Mouse (Mus musculus): ENCODE measurements at regions not wholly inside any gene's neighbourhood (a gene's known extent, or its start where the extent isn't known, plus 50 kb on each side); places are given as distances from the start of the nearest gene placed in this dataset.

DNA sequence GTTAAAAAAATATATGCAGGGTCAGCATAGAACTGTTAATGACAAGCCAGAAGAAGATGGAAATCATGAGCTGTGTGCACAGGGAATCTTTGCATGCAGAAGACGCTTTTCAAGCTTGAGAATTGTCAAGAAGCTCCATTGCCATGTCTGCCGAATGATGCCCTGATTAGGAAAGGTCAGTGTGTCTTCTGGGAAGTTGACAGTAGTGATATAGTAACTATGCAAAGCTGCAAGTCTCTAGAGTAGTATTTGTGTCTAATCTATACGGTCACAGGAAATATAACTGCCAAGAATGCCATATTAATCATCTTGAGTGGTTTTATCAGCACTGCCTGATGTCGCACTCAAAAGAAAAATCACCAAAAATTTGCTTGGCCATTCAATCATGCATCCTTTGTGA is 244.5 kb upstream of the Ptprd start:
- no peak for TF ChIP-seq POLR2A (IDR thresholded peaks at IDR 0.05; ENCODE audit: extremely low read depth, insufficient read depth, low read length)
- no peak for TF ChIP-seq CTCF (IDR thresholded peaks at IDR 0.05; ENCODE audit: low read depth, low read length)
